Mouse (Mus musculus): ENCODE measurements at regions not wholly inside any gene's neighbourhood (a gene's known extent, or its start where the extent isn't known, plus 50 kb on each side); places are given as distances from the start of the nearest gene placed in this dataset.

DNA sequence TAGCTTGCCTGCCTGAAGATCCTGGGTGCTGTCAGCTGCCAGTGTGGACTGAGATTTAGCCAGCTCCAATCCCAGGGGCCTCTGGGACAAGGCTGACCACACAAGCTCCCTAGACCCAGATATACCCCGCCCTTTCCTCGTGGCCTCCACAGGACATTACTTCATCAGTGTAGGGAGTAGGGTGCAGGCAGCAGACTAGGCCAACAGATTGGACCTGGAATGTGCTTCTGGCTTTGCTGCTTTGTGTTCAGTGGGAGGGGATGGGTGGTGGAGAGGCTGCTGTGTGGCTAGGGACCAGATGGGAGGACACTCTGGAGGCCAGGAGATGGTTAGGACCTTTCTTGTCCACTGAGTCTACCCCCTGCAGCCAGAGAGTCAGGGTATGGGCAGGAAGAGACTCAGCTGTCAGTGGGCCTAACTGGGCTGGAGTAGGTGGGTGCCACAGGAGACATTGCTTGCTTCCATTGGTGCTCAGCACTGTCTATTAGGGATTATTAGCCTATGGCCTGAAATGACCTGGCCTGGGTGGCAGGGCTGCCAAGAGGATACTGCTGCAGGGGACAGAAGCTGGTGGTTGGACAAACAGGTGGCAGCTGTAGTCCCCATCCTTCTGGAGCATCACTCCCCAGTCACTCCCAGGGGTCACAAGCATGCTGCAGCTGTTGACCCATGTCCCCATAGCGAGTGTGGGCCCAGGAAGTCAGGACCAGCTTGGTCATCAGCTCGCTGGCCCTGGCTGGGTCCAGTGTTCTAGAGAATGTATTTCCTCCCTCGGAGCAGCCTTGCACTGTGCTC is 132.5 kb upstream of the Ccnd1 start:
- no peak for TF ChIP-seq POLR2A (IDR thresholded peaks at IDR 0.05; ENCODE audit: borderline replicate concordance, extremely low read depth, insufficient read depth, insufficient read length, poor library complexity, severe bottlenecking)
- TF ChIP-seq CTCF (IDR thresholded peaks at IDR 0.05; ENCODE audit: borderline replicate concordance, extremely low read depth, insufficient read depth, insufficient read length), result no peak

DNA sequence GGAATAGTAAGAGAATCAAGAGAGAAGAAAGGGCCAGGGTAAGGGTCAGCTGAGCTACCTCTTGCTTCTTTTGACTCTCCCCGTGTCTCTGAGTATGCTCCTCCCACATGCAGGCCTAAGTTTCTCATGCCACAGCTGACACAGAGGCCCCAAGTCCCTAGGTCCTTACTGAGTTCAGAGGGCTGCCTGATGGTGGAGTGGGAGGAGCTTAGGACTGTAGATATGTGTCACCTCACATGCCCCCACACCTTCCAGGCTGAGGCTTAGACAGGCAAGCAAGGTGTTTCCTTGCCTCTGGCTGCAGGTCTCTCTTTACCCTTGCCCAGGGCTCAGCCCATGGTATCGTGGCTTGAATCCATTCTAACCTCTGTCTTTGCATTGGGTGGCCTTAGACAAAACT is 131.8 kb upstream of the Ccnd1 start:
- DNase-seq (ENCODE audit: low read depth), result no peak
- no peak for TF ChIP-seq CTCF (IDR thresholded peaks at IDR 0.05; ENCODE audit: borderline replicate concordance, extremely low read depth, insufficient read depth, insufficient read length)
- no peak for TF ChIP-seq POLR2A (IDR thresholded peaks at IDR 0.05; ENCODE audit: borderline replicate concordance, extremely low read depth, insufficient read depth, insufficient read length, poor library complexity, severe bottlenecking)

More for the DNA sequence above, 132.5 kb upstream of the Ccnd1 start:
- DNase-seq (ENCODE audit: low read depth), result no peak

DNA sequence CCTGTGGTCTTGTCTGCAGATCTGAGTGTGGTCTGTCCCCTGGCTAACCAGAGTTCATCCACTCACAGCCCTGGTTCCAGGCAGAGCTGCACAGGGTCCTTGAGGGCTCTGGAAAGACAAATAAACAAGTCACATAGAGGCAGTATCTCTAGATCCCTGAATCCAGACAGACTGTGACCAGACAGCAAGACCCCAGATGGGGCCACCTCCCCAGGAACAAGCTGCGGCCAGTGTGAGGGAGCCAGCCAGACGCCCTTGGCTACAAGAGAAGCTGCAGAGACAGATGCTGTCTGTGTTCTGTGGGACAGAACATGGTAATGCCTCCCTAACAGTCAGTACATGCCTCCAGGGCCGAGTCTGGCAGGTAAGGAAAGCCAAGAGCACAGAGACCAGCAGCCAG is 127.6 kb upstream of the Ccnd1 start:
- TF ChIP-seq POLR2A (IDR thresholded peaks at IDR 0.05; ENCODE audit: borderline replicate concordance, extremely low read depth, insufficient read depth, insufficient read length, poor library complexity, severe bottlenecking) (no peak), CTCF (IDR thresholded peaks at IDR 0.05; ENCODE audit: borderline replicate concordance, extremely low read depth, insufficient read depth, insufficient read length) (no peak)
- DNase-seq (ENCODE audit: low read depth), result no peak

DNA sequence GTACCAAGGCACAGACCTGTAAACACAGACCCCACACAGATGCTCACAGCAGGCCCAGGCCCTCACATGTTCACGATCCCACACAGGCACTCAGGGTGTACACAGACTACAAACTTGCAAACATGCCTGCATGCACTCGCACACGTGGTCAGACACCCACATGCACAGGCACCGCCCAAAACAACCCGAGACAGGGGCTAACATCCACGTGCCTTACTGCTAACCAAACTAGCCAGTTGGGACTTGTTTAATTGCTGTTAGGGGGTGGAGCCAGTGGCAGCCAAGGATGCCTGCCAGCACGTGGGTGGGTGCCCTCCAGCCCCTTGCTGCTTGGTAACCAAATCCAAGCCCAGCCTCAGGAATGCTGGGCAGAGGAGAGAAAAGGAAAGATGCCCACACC is 116.6 kb upstream of the Ccnd1 start:
- DNase-seq (ENCODE audit: low read depth), result peak; percentile 46
- no peak for TF ChIP-seq CTCF (IDR thresholded peaks at IDR 0.05; ENCODE audit: borderline replicate concordance, extremely low read depth, insufficient read depth, insufficient read length)
- TF ChIP-seq POLR2A (IDR thresholded peaks at IDR 0.05; ENCODE audit: borderline replicate concordance, extremely low read depth, insufficient read depth, insufficient read length, poor library complexity, severe bottlenecking), result no peak

DNA sequence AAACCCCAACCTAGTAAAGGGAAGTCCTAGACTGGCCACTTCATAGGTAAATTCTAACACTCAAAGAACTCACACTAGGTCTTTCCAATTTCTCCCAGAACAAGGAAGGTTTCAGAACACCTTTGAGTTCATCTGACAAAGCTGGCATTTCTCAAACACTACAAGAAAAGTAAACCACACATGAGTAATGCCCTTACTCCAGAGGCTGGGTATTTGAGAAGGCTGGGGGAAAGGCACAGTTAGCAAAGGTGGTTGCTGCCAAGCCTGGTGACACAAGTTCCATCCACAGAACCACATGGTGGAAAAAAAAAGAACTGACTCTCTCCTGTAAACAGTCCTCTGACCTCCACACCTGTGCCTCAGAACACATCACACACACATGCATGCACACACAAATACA is 111.9 kb upstream of the Ccnd1 start:
- TF ChIP-seq CTCF (IDR thresholded peaks at IDR 0.05; ENCODE audit: borderline replicate concordance, extremely low read depth, insufficient read depth, insufficient read length), result no peak
- no peak for TF ChIP-seq POLR2A (IDR thresholded peaks at IDR 0.05; ENCODE audit: borderline replicate concordance, extremely low read depth, insufficient read depth, insufficient read length, poor library complexity, severe bottlenecking)
- no peak for DNase-seq (ENCODE audit: low read depth)

DNA sequence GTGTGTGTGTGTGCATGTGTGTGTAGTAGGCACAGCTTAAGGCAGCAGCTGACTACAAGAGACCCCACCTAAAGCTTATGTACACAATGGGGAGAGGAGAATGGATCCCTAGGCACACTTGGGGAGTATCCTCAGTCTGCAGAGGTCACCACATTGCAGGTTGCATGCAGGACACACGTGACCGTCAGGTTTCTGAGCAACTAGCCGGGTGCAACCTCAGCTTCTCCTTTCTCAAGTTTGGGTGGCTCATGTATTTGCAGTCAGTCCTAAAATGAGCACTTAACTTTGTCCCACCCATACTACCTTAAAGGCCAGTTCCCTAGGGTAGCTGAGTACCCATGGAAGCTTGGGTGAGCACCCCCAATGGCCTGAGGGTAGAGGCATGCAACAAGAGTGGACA is 111.0 kb upstream of the Ccnd1 start:
- TF ChIP-seq POLR2A (IDR thresholded peaks at IDR 0.05; ENCODE audit: borderline replicate concordance, extremely low read depth, insufficient read depth, insufficient read length, poor library complexity, severe bottlenecking), result no peak
- TF ChIP-seq CTCF (IDR thresholded peaks at IDR 0.05; ENCODE audit: borderline replicate concordance, extremely low read depth, insufficient read depth, insufficient read length), result no peak
- no peak for DNase-seq (ENCODE audit: low read depth)

DNA sequence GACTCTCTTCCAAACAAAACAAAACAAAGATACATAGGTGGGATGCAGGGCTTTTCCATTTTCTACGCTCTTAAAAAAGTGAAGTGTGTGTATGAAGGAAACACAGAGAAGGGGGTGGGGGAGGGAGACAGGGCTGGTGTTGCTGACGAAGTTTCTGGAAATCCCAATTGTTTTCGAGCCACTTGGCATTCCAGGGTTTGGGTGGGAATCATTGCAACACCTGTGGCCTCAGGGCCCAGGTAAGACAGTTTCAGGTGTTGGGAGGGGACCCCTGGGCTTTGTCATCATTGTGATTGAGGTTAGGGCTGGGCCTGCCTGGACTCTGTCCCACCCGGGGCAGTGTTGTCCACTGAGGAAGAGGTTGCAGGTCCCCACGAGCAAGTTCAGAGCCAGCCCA is 108.8 kb upstream of the Ccnd1 start:
- no peak for TF ChIP-seq POLR2A (IDR thresholded peaks at IDR 0.05; ENCODE audit: borderline replicate concordance, extremely low read depth, insufficient read depth, insufficient read length, poor library complexity, severe bottlenecking)
- TF ChIP-seq CTCF (IDR thresholded peaks at IDR 0.05; ENCODE audit: borderline replicate concordance, extremely low read depth, insufficient read depth, insufficient read length), result no peak
- no peak for DNase-seq (ENCODE audit: low read depth)

DNA sequence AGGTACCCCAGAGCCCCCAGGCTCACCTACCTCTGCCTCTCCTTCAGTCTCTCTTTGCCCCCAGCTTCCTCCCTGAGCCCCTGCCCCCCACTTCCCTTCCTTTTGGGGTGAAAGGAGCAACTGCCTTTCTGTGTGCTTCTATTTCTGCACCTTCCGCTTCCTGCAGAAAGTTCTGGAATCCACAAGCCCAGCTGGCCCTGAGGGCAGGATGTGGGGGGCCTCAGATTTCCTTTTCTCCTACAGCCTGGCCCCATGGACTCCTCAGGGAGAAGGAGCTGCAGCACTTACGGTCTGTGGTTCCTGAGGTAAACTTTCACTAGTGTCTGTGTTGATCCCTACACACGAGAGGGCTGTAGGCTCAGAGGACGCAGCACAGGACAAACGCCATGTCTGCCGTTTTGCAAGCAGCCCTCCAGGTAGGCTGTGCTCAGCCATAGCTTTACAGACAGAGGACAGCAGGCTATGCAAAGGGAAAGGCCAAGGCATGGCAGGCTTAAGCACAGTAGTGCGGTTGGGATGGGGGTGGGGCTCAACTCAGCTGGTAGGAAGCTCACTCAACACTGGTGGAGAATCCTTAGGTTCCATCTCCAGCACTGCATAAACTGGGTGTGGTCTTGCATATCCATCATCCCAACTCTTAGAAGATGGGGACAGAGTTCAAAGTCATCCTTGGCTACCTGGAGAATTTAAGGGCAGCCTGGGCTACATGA is 108.2 kb upstream of the Ccnd1 start:
- TF ChIP-seq CTCF (IDR thresholded peaks at IDR 0.05; ENCODE audit: borderline replicate concordance, extremely low read depth, insufficient read depth, insufficient read length) (no peak), POLR2A (IDR thresholded peaks at IDR 0.05; ENCODE audit: borderline replicate concordance, extremely low read depth, insufficient read depth, insufficient read length, poor library complexity, severe bottlenecking) (no peak)
- DNase-seq (ENCODE audit: low read depth), result no peak

DNA sequence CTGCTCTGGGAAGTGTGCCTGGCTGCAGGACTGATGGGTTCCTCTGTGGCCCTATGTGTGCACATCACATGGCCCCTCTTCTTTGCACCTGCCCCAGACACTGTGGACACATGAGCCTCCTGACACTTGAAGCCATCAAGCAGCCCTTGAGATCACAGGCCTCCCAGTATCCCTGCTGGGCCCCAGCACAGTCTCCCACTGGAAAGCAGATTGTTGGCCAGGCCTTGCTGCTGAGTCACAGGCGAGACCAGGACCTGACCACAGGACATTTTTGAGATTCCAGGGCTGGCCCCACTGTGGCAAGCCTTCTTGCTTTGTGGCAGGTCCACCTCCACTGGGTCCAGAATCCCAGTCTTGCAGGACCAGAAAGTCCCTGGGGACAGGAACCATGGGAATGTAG is 105.5 kb upstream of the Ccnd1 start:
- TF ChIP-seq CTCF (IDR thresholded peaks at IDR 0.05; ENCODE audit: borderline replicate concordance, extremely low read depth, insufficient read depth, insufficient read length) (no peak), POLR2A (IDR thresholded peaks at IDR 0.05; ENCODE audit: borderline replicate concordance, extremely low read depth, insufficient read depth, insufficient read length, poor library complexity, severe bottlenecking) (no peak)

DNA sequence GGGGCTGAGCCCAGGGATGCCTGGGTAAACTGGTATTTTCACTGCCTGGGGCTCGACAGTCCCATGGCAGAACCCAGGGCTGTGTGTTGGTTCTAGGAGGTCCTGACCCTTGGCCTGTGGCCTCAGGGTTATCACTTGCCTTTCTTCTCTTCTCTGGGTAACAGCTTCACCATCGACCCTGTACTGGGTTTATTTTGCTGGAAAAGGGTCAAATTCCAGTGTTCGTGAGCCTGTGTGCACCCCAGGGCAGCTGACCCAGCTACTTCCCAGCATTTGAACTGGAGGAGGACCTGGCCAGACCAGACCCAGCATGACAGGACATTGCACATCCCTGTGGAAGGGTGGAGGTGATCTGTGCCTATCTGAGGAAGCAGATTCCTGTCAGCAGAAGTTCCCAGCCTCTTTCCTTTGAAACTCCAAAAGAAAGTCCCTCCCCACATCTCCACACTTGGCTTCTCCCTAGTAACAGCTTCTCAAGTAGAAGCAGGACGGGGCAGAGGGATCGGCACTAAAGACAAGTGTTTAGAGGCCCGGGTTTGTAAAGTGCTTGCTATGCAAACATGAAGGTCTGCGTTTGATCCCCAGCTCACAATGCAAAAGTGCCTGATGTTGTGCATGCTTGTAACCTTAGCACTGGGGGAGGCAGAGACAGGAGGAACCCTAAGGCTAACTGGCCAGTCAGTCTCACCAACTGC is 103.9 kb upstream of the Ccnd1 start:
- TF ChIP-seq POLR2A (IDR thresholded peaks at IDR 0.05; ENCODE audit: borderline replicate concordance, extremely low read depth, insufficient read depth, insufficient read length, poor library complexity, severe bottlenecking) (no peak), CTCF (IDR thresholded peaks at IDR 0.05; ENCODE audit: borderline replicate concordance, extremely low read depth, insufficient read depth, insufficient read length) (no peak)
- no peak for DNase-seq (ENCODE audit: low read depth)

More for the DNA sequence above, 105.5 kb upstream of the Ccnd1 start:
- no peak for DNase-seq (ENCODE audit: low read depth)

DNA sequence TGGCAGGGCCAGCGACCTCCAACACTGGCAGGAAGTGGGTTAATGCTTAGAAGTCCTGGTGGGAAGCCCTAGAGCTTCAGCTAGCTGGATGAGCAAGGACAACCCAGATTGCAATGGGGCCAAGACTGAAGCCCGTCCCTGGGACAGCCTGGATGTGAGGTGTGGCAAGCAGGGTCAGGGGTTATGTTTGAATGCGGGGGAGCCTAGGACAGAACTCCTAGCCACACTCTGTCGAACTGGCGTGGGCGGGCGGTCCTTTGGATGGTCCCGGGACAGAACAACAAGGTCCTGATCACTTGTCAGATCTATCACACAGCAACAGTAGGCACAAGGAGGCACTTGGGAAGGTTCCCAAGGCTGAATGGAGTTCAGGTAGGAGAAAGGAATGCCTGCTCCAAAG is 101.1 kb upstream of the Ccnd1 start:
- no peak for DNase-seq (ENCODE audit: low read depth)
- TF ChIP-seq POLR2A (IDR thresholded peaks at IDR 0.05; ENCODE audit: borderline replicate concordance, extremely low read depth, insufficient read depth, insufficient read length, poor library complexity, severe bottlenecking), result no peak
- TF ChIP-seq CTCF (IDR thresholded peaks at IDR 0.05; ENCODE audit: borderline replicate concordance, extremely low read depth, insufficient read depth, insufficient read length), result no peak
